In genomic region chr3:7683536-7683935, GRCm38 (mm10) we compare ENCODE assay signal across 23 mouse cellular contexts.
DNase-seq lines count a peak whose midpoint lies in the region; ATAC-seq and TF ChIP-seq lines count a peak whose summit lies in the region.
"Had no signal": no experiment of that assay in that cellular context is flagged by ENCODE, and none has a peak within 500 bp of the region (broad histone marks: within the 10 kb centered on the region; RNA-seq: fewer than 3 reads in every experiment).

No protein-coding gene starts in this region.

- 86% methylated on average over 1 of the region's 1 CpGs for WGBS in forebrain, embryonic 12.5 days

- TF ChIP-seq RAD21 in MEL (IDR thresholded peaks at IDR 0.05; ENCODE audit: low read depth, low read length) = no peak

- no peaks in the 10 kb centered on the region for H3K27me3 ChIP-seq in MEL (ENCODE audit: control insufficient read depth in 1 of 2, insufficient read depth in 2 of 2, low read length in 2 of 2)
- no peaks in the 10 kb centered on the region for H3K27me3 ChIP-seq in forebrain, embryonic 12.5 days
- H3K27me3 ChIP-seq: embryonic facial prominence, embryonic 13.5 days; embryonic facial prominence, embryonic 15.5 days; forebrain, embryonic 13.5 days; forebrain, embryonic 15.5 days had no signal

- H3K4me2 ChIP-seq in forebrain, embryonic 12.5 days = no peak overlapping the region
- H3K4me2 ChIP-seq: embryonic facial prominence, embryonic 13.5 days; embryonic facial prominence, embryonic 15.5 days; forebrain, embryonic 13.5 days; forebrain, embryonic 15.5 days had no signal

- TF ChIP-seq EP300 in MEL (IDR thresholded peaks at IDR 0.05; ENCODE audit: low read depth in 1 of 2, low read length in 2 of 2) = no peak

- no peak for ATAC-seq in forebrain, embryonic 12.5 days (ENCODE audit: low FRiP score)
- ATAC-seq: forebrain, embryonic 13.5 days; forebrain, embryonic 15.5 days; forebrain, postnatal 0 days had no signal

- H3K36me3 ChIP-seq in MEL (ENCODE audit: control insufficient read depth in 1 of 2, insufficient read depth in 2 of 2, low read length in 2 of 2) = peaks cover 0 to 2% of the 10 kb centered on the region in 2 experiments; a peak in 1 of 4 replicates
- no peaks in the 10 kb centered on the region for H3K36me3 ChIP-seq in forebrain, embryonic 12.5 days (replicated peaks)
- H3K36me3 ChIP-seq: embryonic facial prominence, embryonic 13.5 days; embryonic facial prominence, embryonic 15.5 days; forebrain, embryonic 10.5 days; forebrain, embryonic 15.5 days; G1E had no signal

- peak overlapping the region; percentile 12; the same call in 1 of the 2 replicates for H3K27ac ChIP-seq in MEL (ENCODE audit: control insufficient read depth, low read depth, low read length)
- no peak overlapping the region for H3K27ac ChIP-seq in forebrain, embryonic 12.5 days
- H3K27ac ChIP-seq: embryonic facial prominence, embryonic 13.5 days; embryonic facial prominence, embryonic 15.5 days; forebrain, embryonic 10.5 days; forebrain, embryonic 13.5 days; forebrain, embryonic 15.5 days had no signal

- no peak overlapping the region for H3K9ac ChIP-seq in MEL (ENCODE audit: control insufficient read depth, low read depth, low read length, poor library complexity, severe bottlenecking)
- no peak overlapping the region for H3K9ac ChIP-seq in forebrain, embryonic 12.5 days
- H3K9ac ChIP-seq: embryonic facial prominence, embryonic 13.5 days; embryonic facial prominence, embryonic 15.5 days; forebrain, embryonic 13.5 days; forebrain, embryonic 15.5 days; forebrain, postnatal 0 days had no signal

- TF ChIP-seq POLR2A in MEL (IDR thresholded peaks at IDR 0.05; ENCODE audit: control insufficient read depth in 1 of 2, insufficient read depth in 1 of 2, low read depth in 1 of 2, low read length in 2 of 2, poor library complexity in 1 of 2) = no peak

- H3K79me2 ChIP-seq in MEL (ENCODE audit: control insufficient read depth, insufficient read depth, low read length, poor library complexity) = no peaks in the 10 kb centered on the region

- H3K4me3 ChIP-seq in MEL (ENCODE audit: control insufficient read depth in 1 of 2, insufficient read depth in 1 of 2, low read depth in 2 of 2, low read length in 2 of 2) = no peak overlapping the region
- H3K4me3 ChIP-seq in forebrain, embryonic 12.5 days (replicated peaks) = no peak overlapping the region
- H3K4me3 ChIP-seq: embryonic facial prominence, embryonic 13.5 days; embryonic facial prominence, embryonic 15.5 days; erythroblast, embryonic 14.5 days; forebrain, embryonic 10.5 days; forebrain, embryonic 13.5 days; forebrain, embryonic 15.5 days had no signal

- peaks cover 0 to 4% of the 10 kb centered on the region in 2 experiments; a peak in 1 of 4 replicates for H3K4me1 ChIP-seq in MEL (ENCODE audit: control insufficient read depth in 1 of 2, insufficient read depth in 2 of 2, low read length in 2 of 2)
- no peaks in the 10 kb centered on the region for H3K4me1 ChIP-seq in forebrain, embryonic 12.5 days
- H3K4me1 ChIP-seq: embryonic facial prominence, embryonic 13.5 days; embryonic facial prominence, embryonic 15.5 days; forebrain, embryonic 10.5 days; forebrain, embryonic 13.5 days; forebrain, embryonic 15.5 days had no signal

- no peak for TF ChIP-seq CTCF in MEL (IDR thresholded peaks at IDR 0.05 in 2 of 3, conservative IDR thresholded peaks at IDR 0.05 in 1 of 3; ENCODE audit: control insufficient read depth in 1 of 3, insufficient read depth in 1 of 3, low read depth in 2 of 3, low read length in 3 of 3, poor library complexity in 1 of 3, severe bottlenecking in 1 of 3)

- DNase-seq in ES-CJ7 (ENCODE audit: low read depth, low spot score) = peak; percentile 67
- DNase-seq in MEL (ENCODE audit: low read depth, low spot score) = peak; percentile 29
- DNase-seq in ZHBTc4 (ENCODE audit: low read depth, low spot score) = peak; percentile 64
- DNase-seq in adrenal gland, postnatal 14 days = no peak
- no peak for DNase-seq in thymus, postnatal 14 days
- DNase-seq: adrenal gland, adult 2 months; adrenal gland, postnatal 25 days; cerebellum, adult 11 months; cerebellum, adult 18-20 months; cerebellum, adult 8-10 months; cerebellum, adult 9-11 months; cerebellum, postnatal 14 days; cerebellum, postnatal 36 days; embryo, embryonic 11 days; forebrain, postnatal 0 days had no signal

- no peaks in the 10 kb centered on the region for H3K9me3 ChIP-seq in MEL (replicated peaks; ENCODE audit: insufficient read depth, low read length)
- no peaks in the 10 kb centered on the region for H3K9me3 ChIP-seq in forebrain, embryonic 12.5 days
- H3K9me3 ChIP-seq: embryonic facial prominence, embryonic 13.5 days; embryonic facial prominence, embryonic 15.5 days; forebrain, embryonic 13.5 days; forebrain, embryonic 15.5 days; G1E had no signal

TF ChIP-seq in MEL, 35 proteins besides CTCF, POLR2A, EP300 and RAD21:
- no peak for TF ChIP-seq ELF1 (IDR thresholded peaks at IDR 0.05; ENCODE audit: low read depth, low read length)
- no peak for TF ChIP-seq MXI1 (IDR thresholded peaks at IDR 0.05; ENCODE audit: low read depth, low read length)
- no peak for TF ChIP-seq TBP (IDR thresholded peaks at IDR 0.05; ENCODE audit: low read depth, low read length)
- no peak for TF ChIP-seq SMC3 (IDR thresholded peaks at IDR 0.05; ENCODE audit: low read depth, low read length)
- no peak for TF ChIP-seq ZKSCAN1 (IDR thresholded peaks at IDR 0.05; ENCODE audit: low read depth, low read length)
- no peak for TF ChIP-seq MEF2A (IDR thresholded peaks at IDR 0.05; ENCODE audit: extremely low read depth, insufficient replicate concordance, low read depth, low read length, poor library complexity, severe bottlenecking)
- TF ChIP-seq E2F4 (IDR thresholded peaks at IDR 0.05; ENCODE audit: borderline replicate concordance, low read depth, low read length) = no peak
- TF ChIP-seq MAX (IDR thresholded peaks at IDR 0.05; ENCODE audit: low read length) = no peak
- no peak for TF ChIP-seq MYB (IDR thresholded peaks at IDR 0.05; ENCODE audit: low read depth, low read length)
- TF ChIP-seq KAT2A (conservative IDR thresholded peaks at IDR 0.05; ENCODE audit: low read depth, low read length) = no peak
- no peak for TF ChIP-seq POLR2AphosphoS5 (IDR thresholded peaks at IDR 0.05; ENCODE audit: borderline replicate concordance, low read depth, low read length)

Comparison
In these comparisons a context has a peak if more than half of its experiments do, and no peak if none do; other contexts are left out.
1. DNase-seq: peak in ES-CJ7 (single experiment), MEL (single experiment) and ZHBTc4 (single experiment); none in adrenal gland, postnatal 14 days (single experiment) and thymus, postnatal 14 days (single experiment).